Mouse (Mus musculus) MEL (cell line): ENCODE measurements around the gene Sec63. TPM values are rescaled to one million over a fixed set of nuclear protein-coding genes. Genes with fewer than 3 reads are reported as not detected.
A peak's percentile ranks its signal among the peaks of the same experiment; 100 is the strongest.

Experiments used
- DNase-seq: peaks from one replicate; pipeline ENCODE4 v3.0.0; 2011; ENCODE audit warnings: low read depth, low spot score
- H3K27ac ChIP-seq: 2 replicates; pipeline ENCODE4 v1.5.1; 2012; ENCODE audit warnings: low read depth, mild to moderate bottlenecking, control low read depth, low read length, moderate library complexity; ENCODE audit not compliant: control insufficient read depth
- H3K27me3 ChIP-seq, 2 experiments: fragments of 150-350 bp in 1 of 2; sonication (generic) in 1 of 2; 2 replicates each; pipeline ENCODE4 v1.6.1; 2012; ENCODE audit warnings: low read length in 2 of 2, mild to moderate bottlenecking in 2 of 2, improper control_type of control experiment in 1 of 2, moderate library complexity in 1 of 2; ENCODE audit not compliant: insufficient read depth in 2 of 2, control insufficient read depth in 1 of 2
- H3K36me3 ChIP-seq, 2 experiments: 2 replicates each; pipeline ENCODE4 v1.6.1; 2012 to 2014; ENCODE audit warnings: low read length in 2 of 2, improper control_type of control experiment in 1 of 2, inconsistent platforms in 1 of 2, mild to moderate bottlenecking in 1 of 2; ENCODE audit not compliant: insufficient read depth in 2 of 2, control insufficient read depth in 1 of 2
- H3K4me1 ChIP-seq, 2 experiments: fragments of 150-350 bp in 1 of 2; sonication (generic) in 1 of 2; 2 replicates each; pipeline ENCODE4 v1.6.1; 2012; ENCODE audit warnings: low read length in 2 of 2, improper control_type of control experiment in 1 of 2, mild to moderate bottlenecking in 1 of 2; ENCODE audit not compliant: insufficient read depth in 2 of 2, control insufficient read depth in 1 of 2
- H3K4me3 ChIP-seq, 2 experiments: fragments of 150-350 bp in 1 of 2; sonication (generic) in 1 of 2; 2 replicates each; pipeline ENCODE4 v1.5.1; 2012; ENCODE audit warnings: low read depth in 2 of 2, low read length in 2 of 2, mild to moderate bottlenecking in 2 of 2, moderate library complexity in 2 of 2, control low read depth in 1 of 2, improper control_type of control experiment in 1 of 2; ENCODE audit not compliant: control insufficient read depth in 1 of 2, insufficient read depth in 1 of 2
- H3K79me2 ChIP-seq: 2 replicates; pipeline ENCODE4 v1.6.1; 2012; ENCODE audit warnings: mild to moderate bottlenecking, low read length, moderate library complexity; ENCODE audit not compliant: control insufficient read depth, poor library complexity, insufficient read depth
- H3K9ac ChIP-seq: 2 replicates; pipeline ENCODE4 v1.6.1; 2012; ENCODE audit warnings: low read depth, mild to moderate bottlenecking, control low read depth, low read length, moderate library complexity; ENCODE audit not compliant: control insufficient read depth, poor library complexity, severe bottlenecking
- H3K9me3 ChIP-seq: fragments of 150-350 bp; sonication (generic); replicated peaks from 2 replicates; pipeline ENCODE4 v1.6.1; 2012; ENCODE audit warnings: mild to moderate bottlenecking, low read length, improper control_type of control experiment, moderate library complexity; ENCODE audit not compliant: insufficient read depth
- BHLHE40 ChIP-seq: IDR thresholded peaks from 2 replicates; pipeline ENCODE4 v1.6.1; 2012; ENCODE audit warnings: low read depth, mild to moderate bottlenecking, inconsistent platforms, low read length, improper control_type of control experiment, borderline replicate concordance
- CHD1 ChIP-seq: IDR thresholded peaks from 2 replicates; pipeline ENCODE4 v1.6.1; 2012; ENCODE audit warnings: low read depth, mild to moderate bottlenecking, inconsistent platforms, low read length, improper control_type of control experiment
- CHD2 ChIP-seq: IDR thresholded peaks from 2 replicates; pipeline ENCODE4 v1.6.1; 2011; ENCODE audit warnings: low read length, improper control_type of control experiment
- EP300 ChIP-seq, 2 experiments: IDR thresholded peaks; 2 replicates each; pipeline ENCODE4 v1.6.1; 2011; ENCODE audit warnings: improper control_type of control experiment in 2 of 2, low read length in 2 of 2, low read depth in 1 of 2, mild to moderate bottlenecking in 1 of 2
- GABPA ChIP-seq: IDR thresholded peaks from 2 replicates; pipeline ENCODE4 v1.6.1; 2012; ENCODE audit warnings: low read depth, mild to moderate bottlenecking, inconsistent platforms, low read length, improper control_type of control experiment, moderate library complexity
- GATA1 ChIP-seq: IDR thresholded peaks from 2 replicates; pipeline ENCODE4 v1.6.1; 2011; ENCODE audit warnings: low read depth, low read length, improper control_type of control experiment
- JUND ChIP-seq: IDR thresholded peaks from 2 replicates; pipeline ENCODE4 v1.6.1; 2011; ENCODE audit warnings: low read depth, mild to moderate bottlenecking, improper control_type of control experiment, low read length
- MAFK ChIP-seq: IDR thresholded peaks from 2 replicates; pipeline ENCODE4 v1.6.1; 2011; ENCODE audit warnings: low read depth, mild to moderate bottlenecking, low read length, improper control_type of control experiment, borderline replicate concordance
- MAX ChIP-seq: IDR thresholded peaks from 2 replicates; pipeline ENCODE4 v1.6.1; 2011; ENCODE audit warnings: low read length, improper control_type of control experiment
- MAZ ChIP-seq: IDR thresholded peaks from 2 replicates; pipeline ENCODE4 v1.6.1; 2012; ENCODE audit warnings: low read depth, mild to moderate bottlenecking, inconsistent platforms, low read length, improper control_type of control experiment
- MYB ChIP-seq: IDR thresholded peaks from 2 replicates; pipeline ENCODE4 v1.6.1; 2011; ENCODE audit warnings: mild to moderate bottlenecking, low read depth, low read length, improper control_type of control experiment
- MYC ChIP-seq: IDR thresholded peaks from 2 replicates; pipeline ENCODE4 v1.6.1; 2011; ENCODE audit warnings: low read depth, mild to moderate bottlenecking, low read length, improper control_type of control experiment, moderate library complexity
- NRF1 ChIP-seq: IDR thresholded peaks from 2 replicates; pipeline ENCODE4 v1.6.1; 2014; ENCODE audit warnings: low read depth, mild to moderate bottlenecking, inconsistent platforms, low read length, improper control_type of control experiment, moderate library complexity; ENCODE audit not compliant: poor library complexity, insufficient read depth, severe bottlenecking
- POLR2AphosphoS2 ChIP-seq: IDR thresholded peaks from 2 replicates; pipeline ENCODE4 v1.6.1; 2011; ENCODE audit warnings: low read length, improper control_type of control experiment
- RCOR1 ChIP-seq: IDR thresholded peaks from 2 replicates; pipeline ENCODE4 v1.6.1; 2012; ENCODE audit warnings: low read depth, mild to moderate bottlenecking, inconsistent platforms, low read length, improper control_type of control experiment
- SIN3A ChIP-seq: IDR thresholded peaks from 2 replicates; pipeline ENCODE4 v1.6.1; 2012; ENCODE audit warnings: low read length, improper control_type of control experiment, inconsistent platforms
- TBP ChIP-seq: IDR thresholded peaks from 2 replicates; pipeline ENCODE4 v1.8.0; 2011; ENCODE audit warnings: low read depth, low read length, improper control_type of control experiment
- TCF12 ChIP-seq: IDR thresholded peaks from 2 replicates; pipeline ENCODE4 v1.6.1; 2014; ENCODE audit warnings: low read depth, mild to moderate bottlenecking, inconsistent platforms, low read length, improper control_type of control experiment, moderate library complexity
- UBTF ChIP-seq: IDR thresholded peaks from 2 replicates; pipeline ENCODE4 v1.6.1; 2012; ENCODE audit warnings: low read depth, mild to moderate bottlenecking, inconsistent platforms, low read length, improper control_type of control experiment, moderate library complexity, borderline replicate concordance; ENCODE audit not compliant: insufficient read depth
- USF1 ChIP-seq: IDR thresholded peaks from 2 replicates; pipeline ENCODE4 v1.6.1; 2014; ENCODE audit warnings: low read depth, mild to moderate bottlenecking, inconsistent platforms, low read length, improper control_type of control experiment, moderate library complexity
- ZKSCAN1 ChIP-seq: IDR thresholded peaks from 2 replicates; pipeline ENCODE4 v1.6.1; 2012; ENCODE audit warnings: low read depth, mild to moderate bottlenecking, inconsistent platforms, low read length, improper control_type of control experiment, moderate library complexity
- polyA plus RNA-seq, 2 experiments: library from polyadenylated mRNA; stranded (reverse) in 1 of 2; unstranded in 1 of 2; fragments of >175 nt in 1 of 2; fragments of >200 nt in 1 of 2; gene quantifications; 2 replicates each; pipeline versions ENCODE4 v1.2.1 to v1.2.4; 2012; ENCODE audit warnings: low replicate concordance in 2 of 2, low read depth in 1 of 2; ENCODE audit not compliant: insufficient read length in 2 of 2, insufficient read depth in 1 of 2, missing spikeins in 1 of 2
- total RNA-seq: library from RNA; depleted of rRNA; stranded (reverse); fragments of 300-350 nt; gene quantifications from 2 replicates; pipeline ENCODE4 v1.2.3, GENCODE M21; 2012

The Sec63 gene
- total and polyA plus RNA-seq, 3 experiments: 16.1 to 119 (median 41.8) TPM

DNA sequence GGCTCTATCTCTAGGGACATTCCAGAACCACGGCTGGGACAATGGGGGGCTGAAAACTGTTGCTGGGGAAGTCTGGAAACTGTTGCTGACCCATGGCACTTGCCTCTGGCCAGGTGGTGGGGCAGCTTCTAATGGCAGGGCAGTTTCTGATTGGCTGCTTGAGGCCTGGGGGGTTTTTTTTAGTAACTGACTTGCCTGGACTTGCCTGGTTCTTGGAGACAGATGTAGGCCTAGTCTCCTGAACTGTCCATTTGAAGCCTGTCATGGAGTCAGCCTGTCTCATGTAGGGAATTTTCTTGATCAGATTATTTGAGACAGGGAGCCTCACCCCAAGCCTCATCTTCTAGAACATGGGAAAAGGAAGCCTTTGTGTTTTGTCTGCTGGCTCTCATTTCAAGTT lies 84.2 kb downstream of the Sec63 start:
- TF ChIP-seq UBTF: no peak
- no peak for TF ChIP-seq ZKSCAN1
- TF ChIP-seq GATA1: no peak
- no peak for TF ChIP-seq NRF1
- TF ChIP-seq TCF12: no peak
- TF ChIP-seq MAFK: no peak
- no peak for TF ChIP-seq TBP
- no peak for TF ChIP-seq CHD2
- no peak for TF ChIP-seq MAX
- TF ChIP-seq RCOR1: no peak
- TF ChIP-seq MYB: no peak
- no peak for TF ChIP-seq JUND
- TF ChIP-seq MYC: no peak
- no peak for TF ChIP-seq BHLHE40
- TF ChIP-seq USF1: no peak
- TF ChIP-seq GABPA: no peak
- no peak for TF ChIP-seq SIN3A
- no peak for TF ChIP-seq POLR2AphosphoS2
- TF ChIP-seq CHD1: no peak
- no peaks in the 10 kb centered on the region; a peak in 1 of 4 replicates for H3K4me1 ChIP-seq
- no peaks in the 10 kb centered on the region for H3K79me2 ChIP-seq
- H3K9ac ChIP-seq: no peak overlapping the region
- no peak for DNase-seq
- H3K4me3 ChIP-seq: no peak overlapping the region
- no peaks in the 10 kb centered on the region for H3K27me3 ChIP-seq
- no peaks in the 10 kb centered on the region for H3K36me3 ChIP-seq
- no peaks in the 10 kb centered on the region for H3K9me3 ChIP-seq
- H3K27ac ChIP-seq: no peak overlapping the region

DNA sequence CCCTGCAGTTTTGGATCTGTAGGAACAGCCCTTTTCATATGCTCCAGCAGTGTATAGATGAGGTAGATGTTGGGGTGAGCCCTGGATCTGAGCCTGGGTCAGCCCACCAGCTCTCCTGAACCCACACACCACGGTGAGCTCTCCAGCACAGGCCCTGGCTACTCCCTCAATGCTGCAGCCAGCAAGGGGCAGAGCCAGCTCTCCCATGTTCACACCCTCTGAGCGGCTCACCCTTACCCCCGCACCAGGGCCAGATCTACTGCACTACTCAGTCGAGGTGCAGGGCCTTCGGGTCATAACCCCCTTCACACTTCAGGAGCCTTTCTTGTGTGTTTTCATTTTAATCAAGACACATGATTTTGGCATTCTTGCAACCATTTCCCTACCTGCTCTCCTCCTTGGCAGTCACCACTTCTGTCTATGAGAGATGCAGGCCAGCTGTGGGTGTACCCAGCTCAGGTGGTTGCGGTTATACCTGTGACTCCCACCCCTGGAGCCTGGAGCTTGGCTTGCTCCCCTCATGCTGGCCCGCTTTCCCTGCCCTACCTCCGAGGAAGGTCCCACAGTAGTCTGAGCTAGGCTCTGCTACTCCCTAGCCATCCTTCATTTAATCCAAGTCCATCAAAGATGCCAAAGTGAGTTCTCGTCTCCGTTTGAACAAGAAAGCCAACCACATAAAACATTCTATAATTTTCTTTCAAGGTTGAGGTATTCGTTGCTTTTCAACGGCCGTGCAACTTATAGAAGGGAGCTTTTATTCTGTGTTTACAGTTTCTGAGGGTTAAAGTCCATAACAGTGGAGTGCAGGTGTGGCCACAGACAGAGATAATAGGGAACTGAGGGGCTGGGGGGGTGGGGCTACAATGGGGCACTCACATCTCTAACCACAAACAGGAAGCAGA lies 87.1 kb downstream of the Sec63 start:
- Histone ChIP-seq H3K9me3 (no peaks in the 10 kb centered on the region), H3K4me1 (no peaks in the 10 kb centered on the region; a peak in 1 of 4 replicates), H3K36me3 (no peaks in the 10 kb centered on the region), H3K79me2 (no peaks in the 10 kb centered on the region), H3K27me3 (no peaks in the 10 kb centered on the region; a peak in 2 of 4 replicates), H3K27ac (no peak overlapping the region), H3K9ac (no peak overlapping the region), H3K4me3 (no peak overlapping the region)
- no peak for TF ChIP-seq SIN3A
- TF ChIP-seq TCF12: no peak
- TF ChIP-seq EP300 (IDR thresholded peaks at IDR 0.05; ENCODE audit: low read depth in 1 of 2, low read length in 2 of 2): peak in 1 of 2 experiments; percentile 9; a peak in 1 of 4 replicates
- TF ChIP-seq RCOR1: no peak
- TF ChIP-seq MAZ: no peak
- TF ChIP-seq UBTF: no peak
- no peak for DNase-seq
